Mouse (Mus musculus) megakaryocyte, embryonic 14.5 days (primary cell): Measurements from ENCODE around the gene Prr15l.

Source experiments
- FLI1 ChIP-seq: IDR thresholded peaks from 2 replicates; pipeline ENCODE4 v1.6.1; 2012; ENCODE audit warnings: low read length, inconsistent platforms, mixed read lengths
- GATA1 ChIP-seq: IDR thresholded peaks from 3 replicates; pipeline ENCODE4 v1.6.1; 2012; ENCODE audit warnings: mixed read lengths, low read length, inconsistent platforms, borderline replicate concordance

GRCm38 (mm10) chr11:96974813-96975212 lies 46.9 kb downstream of the Prr15l start:
- TF ChIP-seq FLI1 (no peak), GATA1 (no peak)
